Mouse (Mus musculus) spleen, postnatal 36 days (tissue): ENCODE results near the gene Cdk14.
A peak's percentile ranks its signal among the peaks of the same experiment; 100 is the strongest.
"Not testable (repeated sequence)": the region's sequence is repeated elsewhere in the genome, so short reads cannot be mapped to it uniquely, and the experiment has no call there.

ENCODE experiments used
- DNase-seq, 2 experiments: peaks; one replicate each; pipeline ENCODE4 v3.0.0; 2022; ENCODE audit warnings: low spot score in 2 of 2, mixed read lengths in 1 of 2

Gene Cdk14

DNA sequence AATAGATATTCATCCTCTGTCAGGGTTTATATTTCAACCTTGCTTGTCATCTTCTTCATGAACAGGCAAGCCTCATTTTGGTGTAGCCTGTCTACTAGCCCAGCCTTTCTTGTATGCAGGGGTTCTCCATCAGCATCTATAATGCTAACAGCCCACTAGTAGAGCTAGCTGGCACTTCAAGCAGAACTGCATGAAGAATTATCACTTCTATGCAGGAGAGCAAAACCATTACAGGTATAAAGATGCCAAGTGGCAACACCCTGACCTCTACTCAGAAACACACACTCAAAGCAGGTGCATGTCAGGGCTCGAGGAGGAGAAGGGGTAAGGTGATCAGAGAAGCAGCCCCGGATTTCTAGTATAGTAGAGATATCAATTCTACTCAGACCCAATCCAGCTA is 155.4 kb downstream of the Cdk14 start:
- DNase-seq = no peak

DNA sequence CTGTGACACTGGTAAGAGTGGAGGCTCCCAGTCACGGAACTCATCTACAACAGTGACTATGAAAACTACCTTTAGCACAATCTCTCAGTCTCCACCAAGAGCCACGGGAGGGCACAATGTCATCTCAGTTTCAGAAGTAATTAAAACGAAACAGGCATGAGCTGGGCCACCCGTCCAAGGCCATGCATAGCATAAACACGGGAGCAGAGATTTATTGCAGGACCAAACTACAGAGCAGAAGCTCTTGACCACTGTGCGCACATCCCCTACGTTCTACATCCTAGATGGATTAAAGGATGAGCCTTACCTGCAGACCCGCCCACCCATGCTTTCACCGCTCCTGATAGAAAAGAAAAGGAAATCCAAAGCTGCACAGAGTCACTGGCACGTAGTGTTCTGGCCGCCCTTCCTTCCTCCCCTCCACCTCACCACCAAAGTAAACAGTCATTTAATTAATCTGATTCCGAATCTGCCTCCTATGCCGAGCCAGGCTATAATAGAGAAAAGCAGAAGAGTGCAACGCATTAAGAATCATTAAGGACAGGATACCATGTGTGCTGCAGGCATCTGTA is 158.3 kb downstream of the Cdk14 start:
- no peak for DNase-seq

DNA sequence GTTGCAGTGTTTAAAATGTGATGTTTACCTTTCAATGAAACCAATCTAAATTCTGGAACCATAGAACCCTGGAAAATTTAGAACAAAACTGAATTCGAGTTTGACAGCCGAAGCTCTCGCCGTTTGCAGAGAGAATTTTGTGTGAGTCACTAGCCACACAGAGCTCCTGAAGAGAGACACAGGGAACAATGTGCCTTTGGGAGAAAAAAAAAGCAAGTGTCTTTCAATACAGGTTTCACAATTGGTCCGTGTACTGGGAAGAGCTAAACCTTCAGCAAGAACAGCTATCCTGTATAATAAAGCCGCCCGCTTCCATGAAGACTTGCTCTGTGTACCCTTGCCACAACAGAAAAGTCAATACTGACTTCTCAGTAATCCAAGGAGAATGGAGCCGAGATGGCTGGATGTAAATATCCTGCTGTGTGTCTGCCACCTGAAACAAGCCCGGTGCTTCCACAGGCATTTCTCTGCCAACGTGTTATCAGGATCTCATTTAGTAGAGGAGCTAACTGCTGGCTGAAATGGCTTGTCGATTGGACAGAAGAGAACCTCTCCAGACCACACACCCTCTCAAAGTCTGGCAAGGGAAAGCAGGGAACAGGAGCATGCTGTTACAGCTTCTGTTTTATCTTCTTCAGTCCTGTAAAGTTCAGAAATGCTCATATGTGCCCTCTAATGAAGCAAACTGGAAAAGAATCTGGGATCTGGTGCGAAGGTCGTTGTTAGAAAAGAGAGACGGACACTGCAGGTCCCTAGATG is 159.0 kb downstream of the Cdk14 start:
- DNase-seq = no peak

DNA sequence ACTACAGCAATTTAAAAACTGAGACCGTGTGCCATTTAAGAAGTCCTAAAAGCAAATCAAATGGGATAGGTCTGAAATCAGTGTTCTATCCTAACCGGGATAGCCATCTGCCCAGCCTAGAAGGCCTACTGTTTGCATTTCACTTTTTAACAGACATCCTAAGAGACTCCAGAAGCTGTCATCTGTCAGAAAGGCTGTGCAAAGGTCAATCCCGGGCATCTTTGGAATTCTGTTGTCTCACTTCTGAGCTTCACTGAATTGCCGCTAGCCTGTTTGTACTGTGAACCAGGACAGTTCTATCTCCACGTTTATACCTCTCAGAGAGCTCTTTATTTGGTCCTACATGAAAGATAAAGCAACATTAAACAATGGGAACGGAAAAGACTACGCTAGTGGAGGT is 159.8 kb downstream of the Cdk14 start:
- no peak for DNase-seq

DNA sequence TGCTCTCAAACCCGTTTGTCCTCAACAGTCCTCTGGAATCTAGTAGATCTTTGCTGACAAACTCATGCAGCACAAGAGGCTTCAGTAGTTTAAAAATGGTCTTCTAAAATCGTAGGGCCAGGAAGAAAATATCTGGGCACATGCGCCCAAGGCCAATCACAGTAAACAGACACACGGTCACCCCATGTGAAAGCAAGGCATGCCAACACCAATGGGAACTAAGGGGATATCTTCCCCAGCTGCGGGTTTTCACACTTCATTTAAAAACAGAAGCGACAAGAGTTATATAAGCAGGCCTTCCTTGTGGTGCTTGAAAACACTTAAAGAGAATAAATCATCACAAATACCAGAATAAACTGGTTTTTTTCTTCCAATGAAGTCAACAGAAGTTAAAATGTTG is 165.7 kb downstream of the Cdk14 start:
- no peak for DNase-seq

DNA sequence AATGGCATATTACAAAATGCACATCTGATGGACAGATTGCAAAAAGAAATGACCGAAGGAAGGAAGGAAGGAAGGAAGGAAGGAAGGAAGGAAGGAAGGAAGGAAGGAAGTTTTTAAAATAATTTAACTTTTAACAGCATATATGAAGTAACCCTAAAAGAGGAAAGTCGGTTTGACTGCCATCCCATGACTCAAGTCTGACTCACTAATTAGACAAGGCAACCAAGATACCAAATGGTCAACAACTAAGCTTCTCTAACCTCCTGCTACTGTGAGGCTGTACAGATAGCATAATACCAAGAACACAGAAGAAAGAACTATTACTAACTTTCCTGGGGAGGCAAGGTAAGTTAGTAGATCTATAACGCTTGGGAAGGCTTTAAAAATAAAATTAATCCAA is 166.9 kb downstream of the Cdk14 start:
- DNase-seq = no peak

DNA sequence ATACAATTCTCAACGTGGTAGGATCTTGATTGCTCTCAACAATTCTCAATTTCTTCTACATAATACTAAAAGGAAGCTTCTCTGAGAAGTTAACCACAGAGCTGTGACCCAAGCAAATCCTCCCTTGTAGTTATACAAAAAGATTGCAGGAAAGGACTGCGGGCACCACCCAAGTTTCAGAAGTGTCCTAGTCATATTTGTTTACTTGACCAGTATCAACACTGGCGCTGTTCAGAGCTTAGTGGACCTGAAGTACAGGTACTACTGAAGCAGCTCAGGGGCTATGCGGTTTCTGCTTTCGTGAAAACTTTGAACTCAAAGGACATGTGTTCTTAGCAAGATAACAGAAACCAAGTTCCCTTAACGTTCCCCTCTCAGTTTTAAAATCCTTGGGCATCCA is 172.4 kb downstream of the Cdk14 start:
- no peak for DNase-seq

DNA sequence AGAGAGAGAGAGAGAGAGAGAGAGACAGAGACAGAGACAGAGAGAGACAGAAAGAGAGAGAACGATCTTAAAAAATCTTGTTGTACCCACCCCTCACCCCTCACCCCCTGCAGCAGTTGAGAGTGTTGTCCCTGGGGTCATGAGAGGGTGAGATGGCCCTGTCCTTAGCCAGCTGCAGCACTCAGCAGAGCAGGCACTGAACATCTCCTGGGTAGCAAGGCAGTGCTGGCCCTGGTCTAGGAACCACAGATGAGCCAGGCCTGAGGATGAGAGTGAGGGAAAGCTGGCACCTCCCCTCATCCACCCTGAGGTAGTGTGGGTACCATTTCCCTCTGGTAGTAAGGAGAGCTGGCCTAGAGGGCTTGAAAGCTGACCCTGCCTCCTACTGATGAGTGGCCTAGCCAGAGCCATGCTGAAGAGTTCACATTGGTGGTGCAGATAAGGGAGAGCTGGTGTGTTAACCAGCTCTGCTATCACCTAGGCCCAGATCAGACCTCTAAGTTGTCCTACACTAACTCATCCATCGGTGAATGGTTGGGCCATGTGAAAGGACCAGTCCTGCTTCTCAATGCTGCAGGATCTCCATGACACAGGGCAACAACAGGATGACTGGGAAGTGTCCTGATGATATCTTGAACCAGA is 173.5 kb downstream of the Cdk14 start:
- no peak for DNase-seq

DNA sequence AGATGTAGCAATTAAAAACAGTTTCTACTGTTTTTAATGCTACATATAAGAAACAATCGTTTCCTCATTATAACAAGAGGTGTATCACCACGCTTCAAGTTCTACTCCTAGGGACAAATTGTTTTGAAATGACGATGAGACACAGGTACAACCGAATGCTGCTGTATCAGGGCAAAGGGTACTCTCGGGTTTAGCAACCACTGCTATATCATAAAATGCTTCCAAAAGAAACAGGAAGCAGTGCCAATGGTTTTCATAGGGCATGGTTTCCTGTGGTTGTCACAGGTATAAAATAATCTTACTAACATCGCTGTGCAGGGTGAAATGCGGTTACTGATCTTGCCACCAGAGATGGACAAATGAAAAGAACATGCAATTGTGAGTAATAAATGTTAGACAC is 174.9 kb downstream of the Cdk14 start:
- no peak for DNase-seq

DNA sequence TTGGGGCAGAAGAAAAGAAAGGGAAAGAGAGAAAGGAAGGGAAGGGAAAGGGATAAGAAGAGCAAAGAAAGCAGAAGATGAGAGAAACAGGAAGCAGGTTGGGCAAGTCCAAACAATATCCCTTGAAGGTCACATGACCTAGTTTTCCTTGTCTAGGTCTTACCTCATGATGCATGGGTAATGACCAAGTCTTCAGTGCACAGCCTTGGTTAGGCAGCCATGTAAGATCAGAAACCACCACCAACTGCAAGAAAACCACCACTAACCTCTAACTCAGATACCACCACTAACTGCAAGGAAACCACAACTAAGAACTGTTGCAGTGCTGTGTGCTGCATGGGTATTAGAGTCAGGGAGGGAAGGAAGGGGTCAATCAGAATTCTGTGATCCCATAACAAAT is 176.5 kb downstream of the Cdk14 start:
- DNase-seq = no peak

DNA sequence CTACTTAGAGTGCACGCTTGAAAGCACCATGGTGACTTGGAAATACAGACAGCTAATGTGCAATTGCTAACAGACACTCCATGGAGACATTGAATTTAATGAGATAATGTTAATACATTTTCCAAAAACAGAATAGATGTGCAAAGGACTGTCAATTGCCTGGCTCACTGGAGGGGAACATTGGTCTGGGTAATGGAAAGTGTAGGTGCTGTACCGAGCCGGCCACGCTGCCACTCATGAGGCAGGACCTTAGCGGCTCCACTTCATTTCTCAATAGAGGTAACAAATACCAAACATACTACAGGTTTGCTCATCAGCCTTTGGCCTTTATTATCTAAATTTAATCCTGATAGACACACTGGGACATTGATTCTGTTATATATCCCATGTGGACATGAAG is 177.4 kb downstream of the Cdk14 start:
- DNase-seq = no peak

DNA sequence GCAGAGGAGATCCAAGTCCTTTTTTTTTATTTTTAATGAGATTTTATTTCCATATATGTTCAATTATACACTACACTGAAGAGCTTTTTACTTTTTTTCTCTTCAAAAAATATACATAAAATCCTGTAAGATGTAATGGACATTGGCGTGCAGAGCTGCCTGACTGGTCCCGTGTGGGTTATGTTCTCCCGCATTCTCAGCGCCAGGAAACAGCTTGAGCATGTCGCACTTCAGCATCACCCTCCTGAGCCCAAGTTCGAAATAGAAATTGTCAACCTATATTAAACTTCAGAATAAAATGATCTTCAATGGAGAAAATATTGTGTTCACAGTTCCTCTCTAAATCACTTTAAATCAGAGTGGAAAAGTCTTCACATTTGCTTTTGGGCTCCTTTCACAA is 179.0 kb downstream of the Cdk14 start:
- no peak for DNase-seq

DNA sequence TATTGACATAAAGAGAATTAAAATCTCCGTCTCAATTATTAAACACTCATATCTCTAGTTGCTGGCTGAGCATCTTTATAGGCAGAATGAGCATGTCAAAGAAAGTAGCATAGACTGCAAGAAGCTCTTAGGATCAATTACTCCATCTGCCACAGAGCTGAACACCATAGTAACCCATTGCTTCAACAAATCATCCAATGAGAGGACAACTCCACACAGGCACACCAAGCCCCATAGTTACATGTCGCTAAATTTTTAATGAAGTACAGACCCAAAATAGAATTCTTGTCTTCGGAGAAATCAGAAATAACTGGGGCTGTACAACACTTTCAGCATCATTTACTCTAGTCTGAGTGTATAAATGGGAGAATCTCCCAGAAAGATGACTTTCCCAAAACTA is 180.0 kb downstream of the Cdk14 start:
- DNase-seq = no peak

DNA sequence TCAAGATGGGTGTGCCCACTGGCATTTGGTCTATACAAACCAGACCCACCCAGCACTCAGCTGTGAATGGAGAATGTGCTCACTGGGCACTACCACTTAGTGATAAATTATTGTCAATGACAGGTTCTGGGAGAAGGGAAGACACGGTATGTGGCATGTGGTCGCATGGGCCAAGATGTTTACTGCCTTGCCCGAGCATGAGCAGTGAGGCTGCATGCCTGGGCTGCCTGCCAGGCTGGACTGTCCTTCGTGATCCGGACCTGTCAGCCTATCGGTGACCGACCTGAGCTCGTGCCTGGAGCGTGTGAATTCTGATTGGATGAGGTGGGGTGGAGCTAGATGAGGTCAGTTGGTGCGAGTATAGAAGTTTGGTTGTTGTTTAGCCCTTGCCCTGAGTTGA is 185.2 kb downstream of the Cdk14 start:
- not testable (repeated sequence) for DNase-seq

DNA sequence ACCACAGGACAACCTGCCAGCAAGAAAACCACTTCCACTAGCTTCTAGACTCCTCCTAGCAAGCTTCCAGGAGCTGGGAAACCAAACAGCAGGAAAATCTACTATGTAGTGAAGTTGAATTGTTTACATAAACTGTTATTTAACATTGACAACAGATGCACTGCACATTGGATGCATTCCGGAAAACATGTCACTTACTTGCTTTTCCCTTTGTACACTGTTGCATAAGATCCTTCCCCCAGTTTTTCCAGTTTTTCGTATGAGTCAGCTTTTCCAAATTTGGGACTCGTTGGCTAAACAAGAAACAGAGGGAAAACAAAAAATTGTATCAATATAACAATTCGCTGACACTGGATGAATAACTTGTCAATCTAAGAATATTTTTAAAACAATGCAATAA is 193.1 kb downstream of the Cdk14 start:
- no peak for DNase-seq

DNA sequence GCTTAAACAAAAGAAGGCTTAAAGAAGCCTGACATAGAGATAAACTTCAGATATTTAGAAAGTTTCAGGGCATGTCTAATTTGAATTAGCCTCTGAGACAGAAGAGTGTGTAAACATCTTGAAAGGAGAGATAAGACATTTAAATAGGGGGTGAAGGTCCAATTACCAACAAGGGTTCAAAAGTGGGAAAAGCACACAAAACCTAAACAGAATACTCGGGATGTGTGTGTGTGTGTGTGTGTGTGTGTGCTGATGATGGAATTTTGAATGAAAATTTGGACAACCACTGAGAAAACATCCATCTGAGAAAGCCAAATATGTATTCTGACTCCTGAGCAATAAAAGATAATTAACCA is 208.4 kb downstream of the Cdk14 start:
- no peak for DNase-seq

DNA sequence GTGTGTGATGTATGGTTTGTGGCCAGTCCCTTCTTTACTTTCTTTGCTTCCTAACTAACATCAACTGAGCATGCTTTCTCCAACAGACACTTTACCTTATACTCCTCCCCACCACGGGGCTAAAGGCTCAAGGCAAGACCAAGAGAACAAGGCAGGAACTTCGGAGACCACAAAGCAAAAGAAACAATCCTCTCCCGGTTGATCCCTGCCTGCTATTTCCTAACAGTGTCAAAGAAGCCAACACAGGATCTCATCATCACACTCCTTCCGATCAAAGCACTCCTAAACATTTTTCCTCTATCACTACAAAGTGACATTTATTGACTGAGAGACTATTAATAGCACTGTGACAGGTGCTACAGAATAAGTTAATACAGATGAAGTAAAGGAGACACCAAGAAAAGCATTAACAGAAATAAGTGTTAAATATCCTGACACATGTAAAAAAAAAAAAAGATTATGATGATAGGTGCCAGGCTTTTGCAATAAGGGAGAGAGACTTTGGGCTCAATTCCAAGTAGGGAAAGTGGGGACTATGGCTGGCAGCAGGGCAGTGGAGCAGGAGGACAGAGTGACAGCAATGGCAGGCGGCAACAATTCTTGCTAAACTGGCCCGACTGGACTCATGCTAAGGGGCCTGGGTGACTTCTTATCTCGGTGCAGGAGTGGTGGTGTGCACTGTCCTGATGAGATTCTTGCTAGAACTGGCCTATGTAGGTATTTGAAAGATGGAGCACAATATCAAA is 208.9 kb downstream of the Cdk14 start:
- DNase-seq = no peak

DNA sequence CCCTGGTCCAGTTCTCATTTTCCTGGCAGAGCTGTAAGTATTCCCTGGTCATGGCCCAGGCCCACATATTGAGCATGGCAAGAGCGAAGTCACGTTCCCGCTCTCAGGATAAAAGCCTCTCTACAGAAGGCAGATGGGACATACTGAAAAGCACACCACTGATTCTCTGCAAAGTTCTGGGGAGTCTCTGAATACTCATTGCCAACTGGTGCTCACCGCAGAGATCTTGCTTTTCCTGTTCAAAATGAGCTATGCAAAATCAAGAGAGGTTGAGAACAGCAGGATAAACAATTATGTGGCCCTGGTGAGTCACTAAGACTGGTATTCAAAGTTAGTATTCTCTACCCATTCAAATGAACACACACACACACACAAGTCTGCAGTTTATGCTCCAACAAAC is 212.1 kb downstream of the Cdk14 start:
- no peak for DNase-seq

DNA sequence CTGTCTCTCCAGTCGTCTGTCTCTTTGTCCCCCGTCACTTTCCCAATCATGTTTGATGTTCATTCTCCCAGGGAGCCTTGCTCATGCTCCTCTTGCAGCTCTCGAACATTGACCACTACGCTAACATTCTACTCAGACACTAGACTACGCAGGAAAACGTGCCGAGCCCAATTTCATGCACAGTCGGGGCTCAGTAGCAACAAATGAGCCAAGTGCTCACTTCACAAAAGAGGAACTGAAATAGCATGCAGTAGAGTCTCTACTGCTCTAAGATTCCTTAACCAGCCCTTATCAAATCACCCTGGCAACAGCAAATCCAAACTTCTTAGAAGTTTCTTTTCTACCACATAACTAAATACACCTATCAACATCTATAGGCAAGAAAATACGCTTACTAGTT is 214.1 kb downstream of the Cdk14 start:
- DNase-seq = peak in 1 of 2 experiments; percentile 10

DNA sequence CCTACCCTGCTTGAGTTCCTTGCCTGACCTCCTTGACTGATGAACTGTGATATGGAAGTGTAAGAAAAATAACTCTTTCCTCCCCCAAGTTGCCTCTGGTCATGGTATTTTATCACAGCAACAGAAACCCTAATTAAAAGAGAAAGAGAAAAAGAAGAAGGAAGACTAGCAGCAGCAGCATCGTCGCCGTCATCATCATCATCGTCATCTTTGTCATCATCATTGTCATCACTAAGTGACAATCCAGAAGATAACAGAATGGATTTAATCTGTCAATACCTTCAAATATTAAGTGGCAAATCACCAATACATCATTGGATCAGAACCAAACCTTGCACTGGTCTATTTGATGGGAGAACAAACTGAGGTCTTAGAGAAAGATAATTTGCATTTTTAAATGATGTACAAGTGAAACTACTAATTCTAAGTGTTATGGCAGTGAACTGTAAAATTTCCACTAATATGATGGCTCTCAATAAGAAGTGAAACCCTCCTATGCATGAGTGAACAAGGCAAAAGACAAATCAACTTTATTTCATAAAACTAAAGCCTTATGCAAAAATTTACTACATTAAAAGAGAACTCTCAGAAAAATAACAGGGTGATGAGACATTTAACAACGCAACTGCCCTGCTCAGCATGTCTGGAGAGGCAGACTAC is 225.4 kb downstream of the Cdk14 start:
- DNase-seq = no peak

DNA sequence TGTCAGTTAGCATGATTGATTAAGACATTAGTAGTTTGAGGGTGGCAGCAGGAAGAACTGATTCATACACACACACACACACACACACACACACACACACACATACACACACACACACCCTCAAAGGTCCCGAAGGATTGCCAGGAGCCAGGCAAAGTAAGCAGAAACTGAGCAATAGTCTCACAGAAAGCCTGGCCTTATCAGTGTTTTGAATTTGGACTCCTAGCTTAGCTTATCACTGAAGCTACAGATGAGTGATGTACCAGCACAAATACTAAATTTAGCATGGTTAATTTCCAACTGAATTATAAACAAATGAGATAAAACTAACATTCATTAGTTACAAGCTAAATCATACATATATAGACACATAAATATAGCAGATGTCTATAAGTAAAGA is 230.5 kb downstream of the Cdk14 start:
- DNase-seq = no peak
